Mouse (Mus musculus) adrenal gland, adult 2 months (tissue): ENCODE results near the gene Praf2. TPM values are rescaled to one million over a fixed set of nuclear protein-coding genes. Genes with fewer than 3 reads are reported as not detected.
"Not testable (repeated sequence)": the region's sequence is repeated elsewhere in the genome, so short reads cannot be mapped to it uniquely, and the experiment has no call there.

ENCODE experiments used
- DNase-seq: peaks from one replicate; pipeline ENCODE4 v3.0.0; 2021
- polyA plus RNA-seq: library from polyadenylated mRNA; depleted of rRNA; stranded (reverse); fragments of >200 nt; gene quantifications from 2 replicates; pipeline ENCODE4 v1.2.3, GENCODE M21; 2012
- total RNA-seq, 2 experiments: library from RNA; stranded (reverse); gene quantifications; 2 replicates each; pipeline ENCODE4 v1.2.3; 2021

Gene Praf2
- total and polyA plus RNA-seq, 3 experiments = 12.9 to 37.3 (median 17.9) TPM

GRCm38 (mm10) chrX:7739336-7740081 lies 11.3 kb downstream of the Praf2 start:
- no peak for DNase-seq

- DNase-seq = no peak
These were observed 12.0 kb downstream of the Praf2 start for GRCm38 (mm10) chrX:7740082-7740819.

- DNase-seq = no peak
These were observed 12.9 kb downstream of the Praf2 start for GRCm38 (mm10) chrX:7741103-7741502.

GRCm38 (mm10) chrX:7743470-7743869 lies 15.2 kb downstream of the Praf2 start:
- no peak for DNase-seq

GRCm38 (mm10) chrX:7744940-7745339 lies 16.7 kb downstream of the Praf2 start:
- DNase-seq = no peak

- no peak for DNase-seq
These were observed 17.2 kb downstream of the Praf2 start for GRCm38 (mm10) chrX:7745429-7745828.

GRCm38 (mm10) chrX:7750432-7751116 lies 22.3 kb downstream of the Praf2 start, which contains the start of gene Ccdc120:
TSS of gene Ccdc120 (minus strand) at chrX:7750905.
- peak; percentile 79 for DNase-seq

- DNase-seq = not testable (repeated sequence)
These were observed 25.4 kb downstream of the Praf2 start for GRCm38 (mm10) chrX:7753627-7754026.

- DNase-seq = peak; percentile 95
These were observed 34.1 kb downstream of the Praf2 start, which contains the start of gene Tfe3 for GRCm38 (mm10) chrX:7762137-7762920. TSS of gene Tfe3 (plus strand) at chrX:7762560.

GRCm38 (mm10) chrX:7762921-7763197 lies 34.6 kb downstream of the Praf2 start:
- no peak for DNase-seq

- peak; percentile 64 for DNase-seq
These were observed 35.6 kb downstream of the Praf2 start for GRCm38 (mm10) chrX:7763631-7764393.

GRCm38 (mm10) chrX:7764657-7765280 lies 36.5 kb downstream of the Praf2 start:
- DNase-seq = no peak

GRCm38 (mm10) chrX:7765281-7765670 lies 37.0 kb downstream of the Praf2 start:
- peak; percentile 17 for DNase-seq

GRCm38 (mm10) chrX:7765764-7766163 lies 37.5 kb downstream of the Praf2 start:
- DNase-seq = peak; percentile 76

- DNase-seq = no peak
These were observed 41.2 kb downstream of the Praf2 start for GRCm38 (mm10) chrX:7769302-7770017.

GRCm38 (mm10) chrX:7772766-7773165 lies 44.5 kb downstream of the Praf2 start:
- no peak for DNase-seq

- DNase-seq = no peak
These were observed 47.4 kb downstream of the Praf2 start for GRCm38 (mm10) chrX:7775501-7776205.

GRCm38 (mm10) chrX:7776329-7777082 lies 48.3 kb downstream of the Praf2 start:
- DNase-seq = peak; percentile 57
